Mouse (Mus musculus) embryonic facial prominence, embryonic 14.5 days (tissue): ENCODE measurements around the gene Tgfbr3. TPM values are rescaled to one million over a fixed set of nuclear protein-coding genes. Genes with fewer than 3 reads are reported as not detected.

ENCODE experiments used
- ATAC-seq: fragments of 200-750 bp; cut with Nextera tagmentation; 2 replicates; pipeline ENCODE4 v1.8.0; 2017; ENCODE audit warnings: low read depth, moderate number of reproducible peaks, moderate TSS enrichment
- DNase-seq: peaks from one replicate; pipeline ENCODE4 v3.0.0-alpha.2; 2015; ENCODE audit warnings: low spot score
- H3K27ac ChIP-seq: fragments of 300-500 bp; sonication (generic); replicated peaks from 2 replicates; pipeline ENCODE4 v1.5.1; 2014; ENCODE audit warnings: low read depth, mild to moderate bottlenecking, low read length, moderate library complexity
- H3K27me3 ChIP-seq: fragments of 300-500 bp; sonication (generic); replicated peaks from 2 replicates; pipeline ENCODE4 v1.6.1; 2014; ENCODE audit warnings: low read length; ENCODE audit not compliant: control insufficient read depth, insufficient read depth
- H3K36me3 ChIP-seq: fragments of 300-500 bp; sonication (generic); 2 replicates; pipeline ENCODE4 v1.6.1; 2014; ENCODE audit warnings: low read length, mixed read lengths; ENCODE audit not compliant: control insufficient read depth, insufficient read depth
- H3K4me1 ChIP-seq: fragments of 300-500 bp; sonication (generic); 2 replicates; pipeline ENCODE4 v1.6.1; 2014; ENCODE audit warnings: antibody characterized with exemption, low read length; ENCODE audit not compliant: control insufficient read depth, insufficient read depth
- H3K4me2 ChIP-seq: fragments of 300-500 bp; sonication (generic); 2 replicates; pipeline ENCODE4 v1.6.1; 2014; ENCODE audit warnings: low read depth, mild to moderate bottlenecking, low read length, moderate library complexity, mixed read lengths
- H3K4me3 ChIP-seq: fragments of 300-500 bp; sonication (generic); 2 replicates; pipeline ENCODE4 v1.5.1; 2014; ENCODE audit warnings: low read depth, mild to moderate bottlenecking, low read length
- H3K9ac ChIP-seq: fragments of 300-500 bp; sonication (generic); 2 replicates; pipeline ENCODE4 v1.6.1; 2014; ENCODE audit warnings: low read depth, mild to moderate bottlenecking, low read length, moderate library complexity, mixed read lengths
- H3K9me3 ChIP-seq: fragments of 300-500 bp; sonication (generic); 2 replicates; pipeline ENCODE4 v1.6.1; 2016; ENCODE audit warnings: low read length; ENCODE audit not compliant: control insufficient read depth
- WGBS: fragments of 180-500 bp; shearing (Covaris S2); extraction: QIAGEN DNeasy Blood & Tissue Kit; methylation state at CpG from one replicate; pipeline ENCODE4 v1.1.7; 2014; 5-methylcytosine and 5-hydroxymethylcytosine counted together
- polyA plus RNA-seq: library from polyadenylated mRNA; unstranded; fragments of >200 nt; fragmentation: Nextera tagmentation; extraction: Ambion mirVana; gene quantifications from 2 replicates; pipeline ENCODE4 v1.2.1, GENCODE M21; 2014

Gene Tgfbr3
- polyA plus RNA-seq, 1 experiment from 2014 or later = 36.5 TPM

- Histone ChIP-seq H3K9ac (no peak overlapping the region), H3K36me3 (no peaks in the 10 kb centered on the region), H3K4me3 (no peak overlapping the region), H3K4me2 (no peak overlapping the region), H3K27me3 (no peaks in the 10 kb centered on the region), H3K27ac (no peak overlapping the region), H3K4me1 (peaks cover 10% of the 10 kb centered on the region), H3K9me3 (no peaks in the 10 kb centered on the region)
- 80% methylated on average over 4 of the region's 4 CpGs for WGBS
- ATAC-seq (no peak), DNase-seq (no peak)
Measured at GRCm38 (mm10) chr5:107242993-107243392, 46.4 kb downstream of the Tgfbr3 start.

- DNase-seq = no peak
- Histone ChIP-seq H3K27me3 (no peaks in the 10 kb centered on the region), H3K36me3 (no peaks in the 10 kb centered on the region), H3K4me1 (peaks cover 26% of the 10 kb centered on the region), H3K4me2 (no peak overlapping the region), H3K9ac (no peak overlapping the region), H3K9me3 (no peaks in the 10 kb centered on the region), H3K27ac (no peak overlapping the region), H3K4me3 (no peak overlapping the region)
- no peak for ATAC-seq
- 17% methylated on average over 1 of the region's 1 CpGs for WGBS
Measured at GRCm38 (mm10) chr5:107240276-107240675, 49.2 kb downstream of the Tgfbr3 start.

- Histone ChIP-seq H3K4me1 (peaks cover 45% of the 10 kb centered on the region), H3K4me3 (no peak overlapping the region), H3K36me3 (no peaks in the 10 kb centered on the region), H3K4me2 (no peak overlapping the region), H3K9me3 (no peaks in the 10 kb centered on the region), H3K27me3 (no peaks in the 10 kb centered on the region), H3K9ac (no peak overlapping the region), H3K27ac (peak overlapping the region; percentile 1; the same call in 1 of the 2 replicates)
- ATAC-seq (peak; percentile 10; the same call in 1 of the 2 replicates), DNase-seq (no peak)
- WGBS = 51% methylated on average over 7 of the region's 7 CpGs
Measured at GRCm38 (mm10) chr5:107237971-107238426, 51.4 kb downstream of the Tgfbr3 start.

GRCm38 (mm10) chr5:107236975-107237374, 52.5 kb downstream of the Tgfbr3 start:
- H3K4me1 ChIP-seq = peaks cover 50% of the 10 kb centered on the region
- no peak overlapping the region for H3K9ac ChIP-seq
- no peaks in the 10 kb centered on the region for H3K9me3 ChIP-seq
- ATAC-seq = no peak; the same call in 1 of the 2 replicates
- DNase-seq = no peak
- no peaks in the 10 kb centered on the region for H3K27me3 ChIP-seq
- peak overlapping the region; percentile 1; the same call in 1 of the 2 replicates for H3K27ac ChIP-seq
- 63% methylated on average over 6 of the region's 6 CpGs for WGBS
- no peak overlapping the region for H3K4me3 ChIP-seq
- no peaks in the 10 kb centered on the region for H3K36me3 ChIP-seq
- H3K4me2 ChIP-seq = no peak overlapping the region

GRCm38 (mm10) chr5:107236039-107236438, 53.4 kb downstream of the Tgfbr3 start:
- Histone ChIP-seq H3K36me3 (no peaks in the 10 kb centered on the region), H3K27ac (no peak overlapping the region), H3K4me3 (no peak overlapping the region), H3K9me3 (no peaks in the 10 kb centered on the region), H3K27me3 (no peaks in the 10 kb centered on the region), H3K9ac (no peak overlapping the region), H3K4me2 (no peak overlapping the region), H3K4me1 (peaks cover 57% of the 10 kb centered on the region)
- DNase-seq = no peak
- no peak for ATAC-seq
- 76% methylated on average over 5 of the region's 5 CpGs for WGBS

GRCm38 (mm10) chr5:107233366-107234354, 55.8 kb downstream of the Tgfbr3 start:
- H3K27ac ChIP-seq = peak overlapping the region; percentile 30
- no peak overlapping the region for H3K9ac ChIP-seq
- no peaks in the 10 kb centered on the region for H3K36me3 ChIP-seq
- DNase-seq (no peak), ATAC-seq (no peak)
- H3K4me1 ChIP-seq = peaks cover 74% of the 10 kb centered on the region
- no peak overlapping the region for H3K4me3 ChIP-seq
- WGBS = 42% methylated on average over 14 of the region's 14 CpGs
- H3K9me3 ChIP-seq = no peaks in the 10 kb centered on the region
- H3K27me3 ChIP-seq = no peaks in the 10 kb centered on the region
- H3K4me2 ChIP-seq = no peak overlapping the region

- H3K9ac ChIP-seq = no peak overlapping the region
- no peak for DNase-seq
- no peaks in the 10 kb centered on the region for H3K27me3 ChIP-seq
- 0 out of 2 replicates have a peak, but pooled peaks cover 3% of the 10 kb centered on the region for H3K9me3 ChIP-seq
- no peak for ATAC-seq
- H3K36me3 ChIP-seq = 0 out of 2 replicates have a peak, but pooled peaks cover 6% of the 10 kb centered on the region
- H3K27ac ChIP-seq = no peak overlapping the region
- H3K4me1 ChIP-seq = peaks cover 59% of the 10 kb centered on the region
- no peak overlapping the region for H3K4me2 ChIP-seq
- no peak overlapping the region for H3K4me3 ChIP-seq
- 57% methylated on average over 6 of the region's 6 CpGs for WGBS
Measured at GRCm38 (mm10) chr5:107230189-107230588, 59.2 kb downstream of the Tgfbr3 start.

- WGBS = 74% methylated on average over 9 of the region's 9 CpGs
- Histone ChIP-seq H3K9ac (no peak overlapping the region), H3K27ac (no peak overlapping the region), H3K4me2 (no peak overlapping the region), H3K4me1 (peaks cover 56% of the 10 kb centered on the region), H3K36me3 (0 out of 2 replicates have a peak, but pooled peaks cover 6% of the 10 kb centered on the region), H3K4me3 (no peak overlapping the region), H3K9me3 (0 out of 2 replicates have a peak, but pooled peaks cover 3% of the 10 kb centered on the region), H3K27me3 (no peaks in the 10 kb centered on the region)
- ATAC-seq (no peak), DNase-seq (no peak)
Measured at GRCm38 (mm10) chr5:107229037-107229436, 60.4 kb downstream of the Tgfbr3 start.
